Mouse (Mus musculus): ENCODE results near the gene Spaar. TPM values are rescaled to one million over a fixed set of nuclear protein-coding genes. Genes with fewer than 3 reads are reported as not detected.

Spaar gene
- total and polyA plus RNA-seq, 3 experiments = not detected

GRCm38 (mm10) chr4:43741526-43741925 is 11.7 kb downstream of the Spaar start:
- Histone ChIP-seq H3K27me3 (ENCODE audit: control insufficient read depth in 1 of 2, insufficient read depth in 2 of 2, low read length in 2 of 2) (peaks cover 8 to 20% of the 10 kb centered on the region in 2 experiments), H3K9ac (ENCODE audit: control insufficient read depth, low read depth, low read length, poor library complexity, severe bottlenecking) (no peak overlapping the region), H3K4me3 (ENCODE audit: control insufficient read depth in 1 of 2, insufficient read depth in 1 of 2, low read depth in 2 of 2, low read length in 2 of 2) (no peak overlapping the region), H3K9me3 (replicated peaks; ENCODE audit: insufficient read depth, low read length) (no peaks in the 10 kb centered on the region), H3K36me3 (ENCODE audit: control insufficient read depth in 1 of 2, insufficient read depth in 2 of 2, low read length in 2 of 2) (no peaks in the 10 kb centered on the region), H3K4me1 (ENCODE audit: control insufficient read depth in 1 of 2, insufficient read depth in 2 of 2, low read length in 2 of 2) (no peaks in the 10 kb centered on the region), H3K27ac (ENCODE audit: control insufficient read depth, low read depth, low read length) (no peak overlapping the region), H3K79me2 (ENCODE audit: control insufficient read depth, insufficient read depth, low read length, poor library complexity) (no peaks in the 10 kb centered on the region)
- TF ChIP-seq GATA1 (IDR thresholded peaks at IDR 0.05; ENCODE audit: low read depth, low read length) = no peak
- no peak for TF ChIP-seq MEF2A (IDR thresholded peaks at IDR 0.05; ENCODE audit: extremely low read depth, insufficient replicate concordance, low read depth, low read length, poor library complexity, severe bottlenecking)
- TF ChIP-seq KAT2A (conservative IDR thresholded peaks at IDR 0.05; ENCODE audit: low read depth, low read length) = no peak
- no peak for TF ChIP-seq E2F4 (IDR thresholded peaks at IDR 0.05; ENCODE audit: borderline replicate concordance, low read depth, low read length)
- TF ChIP-seq EP300 (IDR thresholded peaks at IDR 0.05; ENCODE audit: low read depth in 1 of 2, low read length in 2 of 2) = no peak
- TF ChIP-seq HCFC1 (IDR thresholded peaks at IDR 0.05; ENCODE audit: low read depth, low read length) = no peak
- TF ChIP-seq POLR2AphosphoS5 (IDR thresholded peaks at IDR 0.05; ENCODE audit: borderline replicate concordance, low read depth, low read length) = no peak
- TF ChIP-seq MAZ (IDR thresholded peaks at IDR 0.05; ENCODE audit: low read depth, low read length) = no peak
- no peak for TF ChIP-seq BHLHE40 (IDR thresholded peaks at IDR 0.05; ENCODE audit: borderline replicate concordance, low read depth, low read length)
- TF ChIP-seq USF2 (IDR thresholded peaks at IDR 0.05; ENCODE audit: borderline replicate concordance in 1 of 2, insufficient read depth in 1 of 2, low read depth in 1 of 2, low read length in 2 of 2) = no peak
- no peak for TF ChIP-seq MAFK (IDR thresholded peaks at IDR 0.05; ENCODE audit: borderline replicate concordance, low read depth, low read length)
- TF ChIP-seq NELFE (IDR thresholded peaks at IDR 0.05; ENCODE audit: low read depth, low read length) = no peak
- TF ChIP-seq UBTF (IDR thresholded peaks at IDR 0.05; ENCODE audit: borderline replicate concordance, insufficient read depth, low read depth, low read length) = no peak
- TF ChIP-seq JUND (IDR thresholded peaks at IDR 0.05; ENCODE audit: low read depth, low read length) = no peak
- no peak for TF ChIP-seq MXI1 (IDR thresholded peaks at IDR 0.05; ENCODE audit: low read depth, low read length)
- TF ChIP-seq SIN3A (IDR thresholded peaks at IDR 0.05; ENCODE audit: low read length) = no peak
- no peak for TF ChIP-seq MAX (IDR thresholded peaks at IDR 0.05; ENCODE audit: low read length)
- no peak for TF ChIP-seq ZMIZ1 (IDR thresholded peaks at IDR 0.05; ENCODE audit: low read depth, low read length)
- TF ChIP-seq NRF1 (IDR thresholded peaks at IDR 0.05; ENCODE audit: insufficient read depth, low read depth, low read length, poor library complexity, severe bottlenecking) = no peak
- no peak for TF ChIP-seq TBP (IDR thresholded peaks at IDR 0.05; ENCODE audit: low read depth, low read length)
- DNase-seq (ENCODE audit: low read depth, low spot score) = no peak

- Histone ChIP-seq H3K9me3 (replicated peaks; ENCODE audit: insufficient read depth, low read length) (no peaks in the 10 kb centered on the region), H3K27me3 (ENCODE audit: control insufficient read depth in 1 of 2, insufficient read depth in 2 of 2, low read length in 2 of 2) (peaks cover 8 to 23% of the 10 kb centered on the region in 2 experiments), H3K9ac (ENCODE audit: control insufficient read depth, low read depth, low read length, poor library complexity, severe bottlenecking) (no peak overlapping the region), H3K79me2 (ENCODE audit: control insufficient read depth, insufficient read depth, low read length, poor library complexity) (no peaks in the 10 kb centered on the region), H3K36me3 (ENCODE audit: control insufficient read depth in 1 of 2, insufficient read depth in 2 of 2, low read length in 2 of 2) (no peaks in the 10 kb centered on the region), H3K4me3 (ENCODE audit: control insufficient read depth in 1 of 2, insufficient read depth in 1 of 2, low read depth in 2 of 2, low read length in 2 of 2) (no peak overlapping the region), H3K27ac (ENCODE audit: control insufficient read depth, low read depth, low read length) (no peak overlapping the region), H3K4me1 (ENCODE audit: control insufficient read depth in 1 of 2, insufficient read depth in 2 of 2, low read length in 2 of 2) (no peaks in the 10 kb centered on the region)
- no peak for DNase-seq (ENCODE audit: low read depth, low spot score)
- TF ChIP-seq MYC (IDR thresholded peaks at IDR 0.05; ENCODE audit: low read depth, low read length) (no peak), CHD1 (IDR thresholded peaks at IDR 0.05; ENCODE audit: low read depth, low read length) (no peak), MXI1 (IDR thresholded peaks at IDR 0.05; ENCODE audit: low read depth, low read length) (no peak), TCF12 (IDR thresholded peaks at IDR 0.05; ENCODE audit: low read depth, low read length) (no peak), ZMIZ1 (IDR thresholded peaks at IDR 0.05; ENCODE audit: low read depth, low read length) (no peak), SMC3 (IDR thresholded peaks at IDR 0.05; ENCODE audit: low read depth, low read length) (no peak), USF1 (IDR thresholded peaks at IDR 0.05; ENCODE audit: low read depth, low read length) (no peak), ZKSCAN1 (IDR thresholded peaks at IDR 0.05; ENCODE audit: low read depth, low read length) (no peak), EP300 (IDR thresholded peaks at IDR 0.05; ENCODE audit: low read depth in 1 of 2, low read length in 2 of 2) (no peak)
Measured at GRCm38 (mm10) chr4:43742637-43743036, 12.8 kb downstream of the Spaar start.
